Mouse (Mus musculus) left cerebral cortex, postnatal 4 days (tissue): ENCODE measurements around the gene Kncn. TPM values are rescaled to one million over a fixed set of nuclear protein-coding genes. Genes with fewer than 3 reads are reported as not detected.

Experiments
- DNase-seq: peaks from one replicate; pipeline ENCODE4 v3.0.0-alpha.2; 2022
- intact Hi-C: fragments of 180-260 bp; cut with DNase I; formaldehyde crosslinking; loops from one replicate; pipeline ENCODE4 v1.15.1; 2025
- total RNA-seq, 2 experiments: library from RNA; stranded (reverse); gene quantifications; 2 replicates each; pipeline ENCODE4 v1.2.3; 2021

Gene Kncn
- total RNA-seq, 2 experiments from 2014 or later, result 0.32 TPM; not detected in 1

DNA sequence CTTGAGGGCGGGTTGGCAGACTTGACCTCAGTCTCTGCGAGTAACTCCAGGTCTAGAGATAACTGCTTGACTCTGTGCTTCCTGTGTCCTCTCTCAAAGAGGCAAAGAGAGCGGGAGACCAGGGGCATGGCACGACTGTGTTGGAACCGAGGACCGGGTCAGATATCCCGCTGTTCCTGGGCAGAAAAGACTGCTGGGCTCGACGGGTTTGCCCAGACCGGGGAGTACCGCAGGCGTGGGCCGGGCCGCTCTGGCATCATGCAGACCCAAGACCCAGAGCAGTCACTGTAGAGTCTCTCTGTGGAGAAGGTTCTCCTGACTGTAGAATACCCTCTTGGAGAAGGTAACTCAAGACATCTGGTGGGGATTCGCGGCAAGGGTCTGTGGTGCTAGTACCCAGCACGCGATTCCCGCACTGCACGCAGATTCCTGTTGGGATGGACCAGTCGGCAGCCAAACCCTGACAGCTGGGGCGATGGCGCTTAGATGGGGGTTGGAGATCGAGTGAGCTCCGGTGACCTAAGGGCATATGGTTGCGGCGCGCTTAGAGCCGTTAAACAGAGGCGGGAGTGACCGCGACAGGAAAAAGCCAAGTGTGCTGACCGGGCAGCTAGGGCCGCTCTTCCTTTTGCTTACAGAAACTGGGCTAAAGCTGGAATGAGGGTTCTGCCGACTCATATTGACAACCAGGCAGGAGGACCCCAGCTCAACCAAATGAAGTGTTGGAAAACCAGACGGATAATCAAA lies 51.8 kb downstream of the Kncn start:
- intact Hi-C loops, result no loop called here
- DNase-seq, result no peak

DNA sequence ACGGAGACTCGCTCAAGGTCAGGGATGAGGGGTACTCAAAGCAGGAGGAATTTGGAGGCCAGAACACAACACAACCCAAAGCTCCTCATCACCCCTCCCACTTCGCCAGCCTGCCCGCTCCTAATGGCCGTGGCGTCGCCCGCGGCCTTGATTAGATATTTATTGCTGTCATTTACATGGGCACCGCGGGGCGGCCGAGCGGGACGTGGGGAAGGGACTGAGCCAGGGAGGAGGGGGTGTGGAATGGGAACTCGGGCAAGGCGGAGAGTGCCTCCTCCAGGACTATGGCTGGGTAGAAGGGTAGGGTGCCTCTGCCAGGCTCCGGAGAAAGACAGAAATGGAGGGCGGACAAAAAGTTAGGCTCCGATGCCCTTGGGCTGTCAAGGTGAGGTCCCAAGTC lies 52.4 kb downstream of the Kncn start:
- DNase-seq, result no peak
- intact Hi-C loops, result no loop called here

DNA sequence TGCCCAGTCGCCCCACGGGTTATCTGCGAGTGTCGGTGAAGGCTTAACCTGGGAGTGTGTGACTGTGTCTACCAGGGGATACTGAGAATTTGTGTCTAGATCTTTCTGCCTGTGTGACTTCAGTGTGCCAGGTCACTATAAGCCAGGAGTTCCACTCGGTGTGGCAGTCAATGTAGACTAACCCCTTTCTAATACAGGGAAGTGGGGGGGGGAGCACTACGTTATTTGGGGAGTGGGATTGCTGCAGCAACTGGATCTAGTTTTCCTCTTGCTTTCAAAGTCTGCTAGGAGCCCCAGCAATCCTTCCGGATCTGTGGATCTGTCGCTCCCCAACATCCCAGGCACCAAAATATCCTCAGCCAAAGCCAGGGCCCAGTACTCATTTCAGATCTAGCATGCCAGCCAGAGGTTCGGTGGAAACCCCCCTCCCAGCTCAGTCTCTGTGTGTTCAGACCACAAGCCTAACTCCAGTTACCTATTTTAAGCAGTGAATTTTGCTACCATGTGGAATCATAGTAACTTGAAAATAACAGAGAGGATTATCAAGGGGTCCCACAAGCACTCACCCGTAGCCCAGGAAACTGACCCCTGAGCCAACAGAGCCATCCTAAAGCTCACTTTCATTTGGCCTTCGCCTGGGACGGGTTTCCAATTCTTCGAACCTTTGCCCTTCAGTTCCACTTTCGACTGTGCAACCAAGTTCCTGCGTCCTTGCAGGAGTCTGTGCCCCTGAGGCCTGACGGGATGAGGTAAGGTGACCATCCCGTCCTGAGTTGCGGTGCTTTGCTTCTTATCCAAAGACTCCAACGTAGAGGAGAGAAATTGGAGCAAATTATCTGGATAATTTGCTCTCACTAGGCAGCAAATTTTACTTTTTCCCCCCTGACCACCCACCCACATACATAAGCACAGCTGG lies 53.1 kb downstream of the Kncn start:
- intact Hi-C loops, result no loop called here
- no peak for DNase-seq

- intact Hi-C loops, result no loop called here
These were observed 54.3 kb downstream of the Kncn start for GRCm38 (mm10) chr4:115938276-115939160.

More at GRCm38 (mm10) chr4:115938276-115939160, 54.3 kb downstream of the Kncn start:
- no peak for DNase-seq

Other genes with a start within 250 kb of the Kncn start
- gene Cyp4b1, start 236.7 kb upstream of the Kncn start, total RNA-seq, result 1 to 10 TPM; 3.7 to 4.3 TPM
- gene Efcab14, start 146.7 kb upstream of the Kncn start, total RNA-seq, result 10 to 100 TPM; 20.7 to 22.7 TPM
- under 1 TPM in 1 of 2 experiments, not detected in 1; 0.66 TPM for gene Tex38, start 103.4 kb upstream of the Kncn start, total RNA-seq
- 10 to 100 TPM; 23.4 to 26.3 TPM for gene Atpaf1, start 99.6 kb upstream of the Kncn start, total RNA-seq
- 1 to 10 TPM; 3.9 TPM for gene Mob3c, start 56.3 kb upstream of the Kncn start, total RNA-seq
- gene Mknk1, start 45.2 kb upstream of the Kncn start, total RNA-seq, result 10 to 100 TPM; 28.8 to 29.8 TPM
- under 1 TPM; 0.24 to 0.36 TPM for gene 6430628N08Rik, start 6.3 kb downstream of the Kncn start, total RNA-seq
- under 1 TPM; 0.10 to 0.38 TPM for gene Dmbx1, start 55.5 kb downstream of the Kncn start, total RNA-seq
- 10 to 100 TPM; 45.8 to 53.7 TPM for gene Faah, start 133.5 kb downstream of the Kncn start, total RNA-seq
- 1 to 10 TPM; 6.6 to 8.2 TPM for gene Nsun4, start 169.5 kb downstream of the Kncn start, total RNA-seq
- gene Uqcrh, start 190.7 kb downstream of the Kncn start, total RNA-seq, result 100 to 1,000 TPM; 319 to 327 TPM
- gene Lrrc41, start 190.9 kb downstream of the Kncn start, total RNA-seq, result 10 to 100 TPM; 60.2 to 68.2 TPM
- 1 to 10 TPM; 2.4 to 3.2 TPM for gene Rad54l, start 239.3 kb downstream of the Kncn start, total RNA-seq
- gene Pomgnt1, start 239.4 kb downstream of the Kncn start, total RNA-seq, result 10 to 100 TPM; 78.4 to 83.7 TPM